Mouse (Mus musculus): ENCODE measurements around the gene Nadsyn1.
A peak's percentile ranks its signal among the peaks of the same experiment; 100 is the strongest.

- no peak for TF ChIP-seq BHLHE40 (IDR thresholded peaks at IDR 0.05; ENCODE audit: borderline replicate concordance, low read depth, low read length)
- 0 out of 6 replicates have a peak, but pooled peaks of 1 of the 3 experiments have one; percentile 3 for TF ChIP-seq CTCF (IDR thresholded peaks at IDR 0.05 in 2 of 3, conservative IDR thresholded peaks at IDR 0.05 in 1 of 3; ENCODE audit: control insufficient read depth in 1 of 3, insufficient read depth in 1 of 3, low read depth in 2 of 3, low read length in 3 of 3, poor library complexity in 1 of 3, severe bottlenecking in 1 of 3)
- no peak for TF ChIP-seq MYB (IDR thresholded peaks at IDR 0.05; ENCODE audit: low read depth, low read length)
- TF ChIP-seq NRF1 (IDR thresholded peaks at IDR 0.05; ENCODE audit: insufficient read depth, low read depth, low read length, poor library complexity, severe bottlenecking): no peak
- TF ChIP-seq ZNF384 (IDR thresholded peaks at IDR 0.05; ENCODE audit: low read depth, low read length): no peak
- TF ChIP-seq USF2 (IDR thresholded peaks at IDR 0.05; ENCODE audit: borderline replicate concordance in 1 of 2, insufficient read depth in 1 of 2, low read depth in 1 of 2, low read length in 2 of 2): no peak
- TF ChIP-seq ZKSCAN1 (IDR thresholded peaks at IDR 0.05; ENCODE audit: low read depth, low read length): no peak
Measured at GRCm38 (mm10) chr7:143823266-143823605, 587 bp upstream of the Nadsyn1 start.

Measured in MEL (cell line).